Mouse (Mus musculus): ENCODE results near the gene Gm49373. TPM values are rescaled to one million over a fixed set of nuclear protein-coding genes. Genes with fewer than 3 reads are reported as not detected.

Gm49373 gene
- total and polyA plus RNA-seq, 3 experiments = 0.60 to 1.5 (median 0.85) TPM

DNA sequence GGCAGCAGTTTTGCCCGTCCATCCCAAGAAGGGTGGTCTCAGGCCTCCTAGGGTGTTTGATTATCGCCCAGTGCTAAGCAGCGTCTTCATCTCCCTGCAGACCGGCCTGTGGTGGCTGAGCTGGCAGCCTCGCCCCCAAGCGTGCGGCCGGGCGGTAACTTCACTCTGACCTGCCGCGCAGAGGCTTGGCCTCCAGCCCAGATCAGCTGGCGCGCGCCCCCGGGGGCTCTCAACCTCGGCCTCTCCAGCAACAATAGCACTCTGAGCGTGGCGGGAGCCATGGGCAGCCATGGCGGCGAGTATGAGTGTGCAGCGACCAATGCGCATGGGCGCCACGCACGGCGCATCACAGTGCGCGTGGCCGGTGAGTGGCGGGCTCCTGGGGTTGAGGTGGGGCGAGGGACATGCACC, 35.4 kb downstream of the Gm49373 start:
- Histone ChIP-seq H3K79me2 (replicated peaks; ENCODE audit: control insufficient read depth, extremely low read depth, insufficient read depth, poor library complexity, severe bottlenecking) (no peaks in the 10 kb centered on the region), H3K4me1 (ENCODE audit: control insufficient read depth in 1 of 2, insufficient read depth in 2 of 2) (peaks cover 14 to 29% of the 10 kb centered on the region in 2 experiments), H3K4me2 (ENCODE audit: insufficient read depth, low read depth, poor library complexity, severe bottlenecking) (no peak overlapping the region), H3K4me3 (replicated peaks in 1 of 3; ENCODE audit: low read depth in 2 of 3, low read length in 2 of 3, poor library complexity in 1 of 3) (no peak overlapping the region), H3K27me3 (replicated peaks) (no peaks in the 10 kb centered on the region), H3K27ac (ENCODE audit: insufficient read depth, low read depth) (no peak overlapping the region), H3K9ac (ENCODE audit: insufficient read depth, low read depth) (no peak overlapping the region), H3K9me3 (replicated peaks; ENCODE audit: low read length) (no peaks in the 10 kb centered on the region), H3K36me3 (replicated peaks in 1 of 2; ENCODE audit: control insufficient read depth in 1 of 2, insufficient read depth in 1 of 2, low read length in 1 of 2) (peaks cover 23 to 39% of the 10 kb centered on the region in 2 experiments)
- dilution Hi-C loops (cut with MboI; ENCODE audit: extremely low pct_ligation_motif_present, extremely low pct_unique_long_range_greater_than_20kb, low sequenced_read_pairs) = no loop called here
- TF ChIP-seq ZMIZ1 (IDR thresholded peaks at IDR 0.05; ENCODE audit: low read depth, low read length) (no peak), GABPA (IDR thresholded peaks at IDR 0.05; ENCODE audit: insufficient replicate concordance, low read depth, low read length) (no peak), JUN (IDR thresholded peaks at IDR 0.05; ENCODE audit: insufficient read depth, low read depth, low read length) (no peak), JUND (conservative IDR thresholded peaks at IDR 0.05; ENCODE audit: low read depth, low read length) (no peak), ZC3H11A (IDR thresholded peaks at IDR 0.05; ENCODE audit: low read depth, low read length) (no peak), NELFE (IDR thresholded peaks at IDR 0.05; ENCODE audit: low read depth, low read length) (no peak), CTCF (conservative IDR thresholded peaks at IDR 0.05 in 1 of 2, IDR thresholded peaks at IDR 0.05 in 1 of 2; ENCODE audit: low read depth in 2 of 2, low read length in 2 of 2) (no peak), CHD1 (IDR thresholded peaks at IDR 0.05; ENCODE audit: low read depth, low read length) (no peak), UBTF (IDR thresholded peaks at IDR 0.05; ENCODE audit: low read depth, low read length) (no peak), PAX5 (IDR thresholded peaks at IDR 0.05; ENCODE audit: low read length) (no peak)
- in situ Hi-C loops (cut with MboI; ENCODE audit: low pct_ligation_motif_present, low pct_unique_long_range_greater_than_20kb, low sequenced_read_pairs) = no loop called here
- DNase-seq (ENCODE audit: extremely low read depth) = no peak

DNA sequence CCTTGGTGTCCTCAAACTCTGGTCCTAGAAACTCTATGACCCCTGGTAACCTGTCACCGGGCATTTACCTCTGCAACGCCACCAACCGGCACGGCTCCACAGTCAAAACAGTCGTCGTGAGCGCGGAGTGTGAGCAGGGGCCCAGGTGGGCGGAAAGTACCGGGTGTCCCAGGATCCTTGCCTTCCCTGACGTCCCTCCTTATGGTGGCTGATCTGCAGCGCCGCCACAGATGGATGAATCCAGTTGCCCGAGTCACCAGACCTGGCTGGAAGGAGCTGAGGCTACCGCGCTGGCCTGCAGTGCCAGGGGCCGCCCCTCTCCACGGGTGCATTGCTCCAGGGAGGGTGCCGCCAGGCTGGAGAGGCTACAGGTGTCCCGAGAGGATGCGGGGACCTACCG, 36.2 kb downstream of the Gm49373 start:
- in situ Hi-C loops (cut with MboI; ENCODE audit: low pct_ligation_motif_present, low pct_unique_long_range_greater_than_20kb, low sequenced_read_pairs) = no loop called here

DNA sequence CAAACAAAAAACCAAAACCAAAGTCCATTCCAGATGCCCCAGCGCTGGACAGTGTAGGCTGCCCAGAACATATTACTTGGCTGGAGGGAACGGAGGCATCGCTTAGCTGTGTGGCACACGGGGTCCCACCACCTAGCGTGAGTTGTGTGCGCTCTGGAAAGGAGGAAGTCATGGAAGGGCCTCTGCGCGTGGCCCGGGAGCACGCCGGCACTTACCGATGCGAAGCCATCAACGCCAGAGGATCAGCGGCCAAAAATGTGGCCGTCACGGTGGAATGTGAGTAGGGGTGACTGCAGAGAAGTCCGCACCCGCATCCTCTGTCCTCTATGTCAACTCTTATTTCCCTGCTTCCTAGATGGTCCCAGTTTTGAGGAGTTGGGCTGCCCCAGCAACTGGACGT, 36.7 kb downstream of the Gm49373 start:
- Histone ChIP-seq H3K27me3 (replicated peaks) (no peaks in the 10 kb centered on the region), H3K27ac (ENCODE audit: insufficient read depth, low read depth) (no peak overlapping the region), H3K4me2 (ENCODE audit: insufficient read depth, low read depth, poor library complexity, severe bottlenecking) (no peak overlapping the region), H3K4me3 (replicated peaks in 1 of 3; ENCODE audit: low read depth in 2 of 3, low read length in 2 of 3, poor library complexity in 1 of 3) (no peak overlapping the region), H3K36me3 (replicated peaks in 1 of 2; ENCODE audit: control insufficient read depth in 1 of 2, insufficient read depth in 1 of 2, low read length in 1 of 2) (peaks cover 23 to 39% of the 10 kb centered on the region in 2 experiments), H3K4me1 (ENCODE audit: control insufficient read depth in 1 of 2, insufficient read depth in 2 of 2) (peaks cover 14 to 29% of the 10 kb centered on the region in 2 experiments), H3K9ac (ENCODE audit: insufficient read depth, low read depth) (no peak overlapping the region), H3K79me2 (replicated peaks; ENCODE audit: control insufficient read depth, extremely low read depth, insufficient read depth, poor library complexity, severe bottlenecking) (no peaks in the 10 kb centered on the region), H3K9me3 (replicated peaks; ENCODE audit: low read length) (no peaks in the 10 kb centered on the region)
- dilution Hi-C loops (cut with MboI; ENCODE audit: extremely low pct_ligation_motif_present, extremely low pct_unique_long_range_greater_than_20kb, low sequenced_read_pairs) = no loop called here
- TF ChIP-seq POLR2A (IDR thresholded peaks at IDR 0.05; ENCODE audit: low read depth, low read length) (no peak), HCFC1 (IDR thresholded peaks at IDR 0.05; ENCODE audit: low read depth, low read length) (no peak), NELFE (IDR thresholded peaks at IDR 0.05; ENCODE audit: low read depth, low read length) (no peak), CHD2 (IDR thresholded peaks at IDR 0.05; ENCODE audit: low read length) (no peak), GABPA (IDR thresholded peaks at IDR 0.05; ENCODE audit: insufficient replicate concordance, low read depth, low read length) (no peak), ETS1 (conservative IDR thresholded peaks at IDR 0.05; ENCODE audit: low read depth, low read length) (no peak), RCOR1 (conservative IDR thresholded peaks at IDR 0.05; ENCODE audit: low read depth, low read length) (no peak)
- no peak for DNase-seq (ENCODE audit: extremely low read depth)
- in situ Hi-C loops (cut with MboI; ENCODE audit: low pct_ligation_motif_present, low pct_unique_long_range_greater_than_20kb, low sequenced_read_pairs) = no loop called here

More for the DNA sequence above, 36.2 kb downstream of the Gm49373 start:
- Histone ChIP-seq H3K9me3 (replicated peaks; ENCODE audit: low read length) (no peaks in the 10 kb centered on the region), H3K4me3 (replicated peaks in 1 of 3; ENCODE audit: low read depth in 2 of 3, low read length in 2 of 3, poor library complexity in 1 of 3) (no peak overlapping the region), H3K36me3 (replicated peaks in 1 of 2; ENCODE audit: control insufficient read depth in 1 of 2, insufficient read depth in 1 of 2, low read length in 1 of 2) (peaks cover 23 to 39% of the 10 kb centered on the region in 2 experiments), H3K4me1 (ENCODE audit: control insufficient read depth in 1 of 2, insufficient read depth in 2 of 2) (peaks cover 14 to 34% of the 10 kb centered on the region in 2 experiments), H3K79me2 (replicated peaks; ENCODE audit: control insufficient read depth, extremely low read depth, insufficient read depth, poor library complexity, severe bottlenecking) (no peaks in the 10 kb centered on the region), H3K9ac (ENCODE audit: insufficient read depth, low read depth) (no peak overlapping the region), H3K4me2 (ENCODE audit: insufficient read depth, low read depth, poor library complexity, severe bottlenecking) (no peak overlapping the region), H3K27me3 (replicated peaks) (no peaks in the 10 kb centered on the region), H3K27ac (ENCODE audit: insufficient read depth, low read depth) (no peak overlapping the region)
- TF ChIP-seq CTCF (conservative IDR thresholded peaks at IDR 0.05 in 1 of 2, IDR thresholded peaks at IDR 0.05 in 1 of 2; ENCODE audit: low read depth in 2 of 2, low read length in 2 of 2) = no peak
- no peak for TF ChIP-seq MAX (IDR thresholded peaks at IDR 0.05; ENCODE audit: low read length)
- no peak for TF ChIP-seq TCF12 (IDR thresholded peaks at IDR 0.05; ENCODE audit: low read depth, low read length)
- no peak for TF ChIP-seq MEF2A (IDR thresholded peaks at IDR 0.05; ENCODE audit: borderline replicate concordance, low read depth, low read length)
- TF ChIP-seq ETS1 (conservative IDR thresholded peaks at IDR 0.05; ENCODE audit: low read depth, low read length) = no peak
- no peak for TF ChIP-seq MYC (IDR thresholded peaks at IDR 0.05; ENCODE audit: low read depth, low read length)
- no peak for TF ChIP-seq ZC3H11A (IDR thresholded peaks at IDR 0.05; ENCODE audit: low read depth, low read length)
- TF ChIP-seq RCOR1 (conservative IDR thresholded peaks at IDR 0.05; ENCODE audit: low read depth, low read length) = no peak
- TF ChIP-seq ELF1 (IDR thresholded peaks at IDR 0.05; ENCODE audit: low read depth, low read length) = no peak
- TF ChIP-seq IRF4 (IDR thresholded peaks at IDR 0.05; ENCODE audit: low read depth, low read length) = no peak
- DNase-seq (ENCODE audit: extremely low read depth) = no peak
- dilution Hi-C loops (cut with MboI; ENCODE audit: extremely low pct_ligation_motif_present, extremely low pct_unique_long_range_greater_than_20kb, low sequenced_read_pairs) = no loop called here

Data from CH12.LX (cell line).